ENCODE assay signal across 17 mouse cellular contexts in genomic region chr3:8304784-8305183, GRCm38 (mm10).
A peak's percentile ranks its signal among the peaks of the same experiment; 100 is the strongest.
DNase-seq lines count a peak whose midpoint lies in the region; ATAC-seq and TF ChIP-seq lines count a peak whose summit lies in the region.
"Had no signal": no experiment of that assay in that cellular context is flagged by ENCODE, and none has a peak within 500 bp of the region (broad histone marks: within the 10 kb centered on the region; RNA-seq: fewer than 3 reads in every experiment).

No protein-coding gene starts in this region.

- no peaks in the 10 kb centered on the region for H3K27me3 ChIP-seq in forebrain, embryonic 14.5 days (replicated peaks; ENCODE audit: control insufficient read depth, insufficient read depth, low read length)
- no peaks in the 10 kb centered on the region for H3K27me3 ChIP-seq in forebrain, embryonic 11.5 days (ENCODE audit: control insufficient read depth, insufficient read depth, low read length)
- no peaks in the 10 kb centered on the region for H3K27me3 ChIP-seq in midbrain, postnatal 0 days (ENCODE audit: insufficient read depth, low read length)
- H3K27me3 ChIP-seq in midbrain, embryonic 15.5 days (replicated peaks), result no peaks in the 10 kb centered on the region
- no peaks in the 10 kb centered on the region for H3K27me3 ChIP-seq in stomach, postnatal 0 days (ENCODE audit: control insufficient read depth, insufficient read depth, low read length)
- H3K27me3 ChIP-seq: embryonic facial prominence, embryonic 15.5 days; forebrain, embryonic 15.5 days had no signal

- H3K4me2 ChIP-seq in forebrain, embryonic 14.5 days (ENCODE audit: low read length), result no peak overlapping the region
- H3K4me2 ChIP-seq in forebrain, embryonic 11.5 days (ENCODE audit: low read depth, low read length, severe bottlenecking), result no peak overlapping the region
- no peak overlapping the region for H3K4me2 ChIP-seq in midbrain, postnatal 0 days (ENCODE audit: low read depth, low read length, poor library complexity, severe bottlenecking)
- H3K4me2 ChIP-seq in midbrain, embryonic 15.5 days, result no peak overlapping the region
- H3K4me2 ChIP-seq in stomach, postnatal 0 days (replicated peaks; ENCODE audit: low read depth), result no peak overlapping the region
- H3K4me2 ChIP-seq: embryonic facial prominence, embryonic 15.5 days; forebrain, embryonic 15.5 days had no signal

- peak; percentile 12 for DNase-seq in forebrain, embryonic 14.5 days (ENCODE audit: low spot score)
- no peak for DNase-seq in forebrain, embryonic 11.5 days (ENCODE audit: low spot score)
- DNase-seq in midbrain, postnatal 0 days (ENCODE audit: low spot score), result no peak
- peak; percentile 75 for DNase-seq in R1 (ENCODE audit: low read depth, low spot score)
- DNase-seq in stomach, postnatal 0 days (ENCODE audit: low spot score), result no peak
- no peak for DNase-seq in yolk sac, embryonic 10.5 days (ENCODE audit: low spot score)
- DNase-seq: adrenal gland, postnatal 25 days; gastrocnemius, postnatal 10 days; heart, postnatal 36 days; kidney, postnatal 10 days; lung, adult 2 months had no signal

- H3K4me3 ChIP-seq in forebrain, embryonic 14.5 days (ENCODE audit: low read depth, low read length), result no peak overlapping the region
- H3K4me3 ChIP-seq in forebrain, embryonic 11.5 days (ENCODE audit: low read depth, low read length), result no peak overlapping the region
- H3K4me3 ChIP-seq in midbrain, postnatal 0 days (ENCODE audit: low read depth, low read length), result no peak overlapping the region
- no peak overlapping the region for H3K4me3 ChIP-seq in midbrain, embryonic 15.5 days
- H3K4me3 ChIP-seq in stomach, postnatal 0 days (ENCODE audit: low read depth, low read length), result no peak overlapping the region
- H3K4me3 ChIP-seq: embryonic facial prominence, embryonic 15.5 days; forebrain, embryonic 15.5 days; heart, embryonic 10.5 days had no signal

- no peak overlapping the region for H3K27ac ChIP-seq in forebrain, embryonic 14.5 days (ENCODE audit: low read depth, low read length)
- H3K27ac ChIP-seq in forebrain, embryonic 11.5 days (ENCODE audit: low read depth, low read length), result no peak overlapping the region
- no peak overlapping the region for H3K27ac ChIP-seq in midbrain, postnatal 0 days (ENCODE audit: low read depth, low read length)
- no peak overlapping the region for H3K27ac ChIP-seq in midbrain, embryonic 15.5 days
- no peak overlapping the region for H3K27ac ChIP-seq in stomach, postnatal 0 days (replicated peaks)
- H3K27ac ChIP-seq: embryonic facial prominence, embryonic 15.5 days; forebrain, embryonic 15.5 days; heart, embryonic 10.5 days had no signal

- ATAC-seq in forebrain, embryonic 14.5 days, result no peak
- no peak for ATAC-seq in forebrain, embryonic 11.5 days (replicated peaks; ENCODE audit: low FRiP score)
- ATAC-seq in midbrain, postnatal 0 days (ENCODE audit: low FRiP score), result no peak
- ATAC-seq in midbrain, embryonic 15.5 days (replicated peaks), result no peak
- ATAC-seq in stomach, postnatal 0 days (ENCODE audit: low FRiP score, low TSS enrichment), result no peak
- ATAC-seq: CD4-positive, CD25-positive, alpha-beta regulatory T cell, adult 4 months; forebrain, embryonic 15.5 days; inflammation-experienced regulatory T-cells, adult 6 months had no signal

- H3K9me3 ChIP-seq in forebrain, embryonic 14.5 days (replicated peaks; ENCODE audit: control insufficient read depth, low read length), result no peaks in the 10 kb centered on the region
- H3K9me3 ChIP-seq in forebrain, embryonic 11.5 days (ENCODE audit: control insufficient read depth, low read length), result no peaks in the 10 kb centered on the region
- H3K9me3 ChIP-seq in midbrain, postnatal 0 days (ENCODE audit: low read length), result no peaks in the 10 kb centered on the region
- H3K9me3 ChIP-seq in midbrain, embryonic 15.5 days, result no peaks in the 10 kb centered on the region
- H3K9me3 ChIP-seq in stomach, postnatal 0 days (ENCODE audit: control insufficient read depth, low read length), result no peaks in the 10 kb centered on the region
- H3K9me3 ChIP-seq: embryonic facial prominence, embryonic 15.5 days; forebrain, embryonic 15.5 days; heart, embryonic 10.5 days had no signal

- H3K36me3 ChIP-seq in forebrain, embryonic 14.5 days (ENCODE audit: control insufficient read depth, insufficient read depth, low read length), result no peaks in the 10 kb centered on the region
- no peaks in the 10 kb centered on the region for H3K36me3 ChIP-seq in forebrain, embryonic 11.5 days (ENCODE audit: control insufficient read depth, insufficient read depth, low read length)
- H3K36me3 ChIP-seq in midbrain, postnatal 0 days (ENCODE audit: insufficient read depth, low read length), result no peaks in the 10 kb centered on the region
- H3K36me3 ChIP-seq in midbrain, embryonic 15.5 days (replicated peaks), result no peaks in the 10 kb centered on the region
- H3K36me3 ChIP-seq in stomach, postnatal 0 days (ENCODE audit: control insufficient read depth, insufficient read depth, low read length), result no peaks in the 10 kb centered on the region
- H3K36me3 ChIP-seq: embryonic facial prominence, embryonic 15.5 days; forebrain, embryonic 15.5 days; heart, embryonic 10.5 days had no signal

- TF ChIP-seq EP300 in stomach, postnatal 0 days (optimal IDR thresholded peaks at IDR 0.05), result no peak

- TF ChIP-seq CTCF in midbrain, postnatal 0 days (IDR thresholded peaks at IDR 0.05), result peak; percentile 32; the same call in 1 of the 2 replicates
- TF ChIP-seq CTCF in stomach, postnatal 0 days (IDR thresholded peaks at IDR 0.05; ENCODE audit: low read depth), result 0 out of 2 replicates have a peak, but pooled peaks have one; percentile 16

- H3K4me1 ChIP-seq in forebrain, embryonic 14.5 days (ENCODE audit: control insufficient read depth, insufficient read depth, low read length), result no peaks in the 10 kb centered on the region
- H3K4me1 ChIP-seq in forebrain, embryonic 11.5 days (replicated peaks; ENCODE audit: control insufficient read depth, insufficient read depth, low read length), result no peaks in the 10 kb centered on the region
- H3K4me1 ChIP-seq in midbrain, postnatal 0 days (ENCODE audit: insufficient read depth, low read length), result no peaks in the 10 kb centered on the region
- no peaks in the 10 kb centered on the region for H3K4me1 ChIP-seq in midbrain, embryonic 15.5 days
- no peaks in the 10 kb centered on the region for H3K4me1 ChIP-seq in stomach, postnatal 0 days (replicated peaks; ENCODE audit: control insufficient read depth, insufficient read depth)
- H3K4me1 ChIP-seq: embryonic facial prominence, embryonic 15.5 days; forebrain, embryonic 15.5 days; heart, embryonic 10.5 days had no signal

- H3K9ac ChIP-seq in forebrain, embryonic 14.5 days (ENCODE audit: low read length), result no peak overlapping the region
- no peak overlapping the region for H3K9ac ChIP-seq in forebrain, embryonic 11.5 days (ENCODE audit: low read length)
- no peak overlapping the region for H3K9ac ChIP-seq in midbrain, postnatal 0 days (replicated peaks; ENCODE audit: low read length, poor library complexity, severe bottlenecking)
- H3K9ac ChIP-seq in midbrain, embryonic 15.5 days, result no peak overlapping the region
- H3K9ac ChIP-seq in stomach, postnatal 0 days (ENCODE audit: low read length), result no peak overlapping the region
- H3K9ac ChIP-seq: embryonic facial prominence, embryonic 15.5 days; forebrain, embryonic 15.5 days had no signal

Comparison
In these comparisons a context has a peak if more than half of its experiments do, and no peak if none do; other contexts are left out.
1. DNase-seq: peak in forebrain, embryonic 14.5 days (single experiment) and R1 (single experiment); none in forebrain, embryonic 11.5 days (single experiment), midbrain, postnatal 0 days (single experiment), stomach, postnatal 0 days (single experiment) and yolk sac, embryonic 10.5 days (single experiment).